Mouse (Mus musculus): ENCODE measurements at regions not wholly inside any gene's neighbourhood (a gene's known extent, or its start where the extent isn't known, plus 50 kb on each side); places are given as distances from the start of the nearest gene placed in this dataset.
A peak's percentile ranks its signal among the peaks of the same experiment; 100 is the strongest.
"Not testable (repeated sequence)": the region's sequence is repeated elsewhere in the genome, so short reads cannot be mapped to it uniquely, and the experiment has no call there.

DNA sequence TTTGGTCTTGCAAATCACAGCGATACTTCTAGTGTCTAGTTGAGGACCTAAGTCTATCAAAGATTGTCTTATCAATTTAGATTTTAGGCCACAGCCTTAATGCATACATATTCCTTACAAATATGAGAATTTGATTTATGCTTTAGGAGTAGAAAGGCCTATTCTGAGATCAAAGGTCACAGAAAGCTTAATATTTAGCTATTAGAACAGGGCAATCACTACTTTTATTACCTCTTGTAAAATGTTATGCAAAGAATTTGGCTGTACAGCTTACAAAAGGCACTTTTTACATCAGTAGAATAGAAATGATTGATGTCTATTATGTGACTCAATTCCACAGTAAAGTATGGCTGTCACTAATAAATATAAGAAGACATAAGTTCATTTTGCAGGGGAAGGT lies 1119.4 kb upstream of the Rag2 start:
- H3K9ac ChIP-seq (ENCODE audit: low read depth, low read length); H3K4me3 ChIP-seq (ENCODE audit: low read depth, low read length); H3K27ac ChIP-seq (ENCODE audit: low read depth, low read length); H3K4me1 ChIP-seq (replicated peaks; ENCODE audit: control insufficient read depth, insufficient read depth, low read length); H3K36me3 ChIP-seq (ENCODE audit: control insufficient read depth, insufficient read depth); H3K27me3 ChIP-seq (replicated peaks; ENCODE audit: control insufficient read depth, insufficient read depth, low read length); H3K9me3 ChIP-seq (ENCODE audit: control insufficient read depth); H3K4me2 ChIP-seq (replicated peaks; ENCODE audit: low read depth): not testable (repeated sequence)
- no CpG with 5 or more reads among the region's 1 CpGs for WGBS
- ATAC-seq, result peak; percentile 43; the same call in 1 of the 2 replicates

Data from intestine, postnatal 0 days (tissue).